Mouse (Mus musculus): ENCODE data around the gene Tfip11.

Gene Tfip11

GRCm38 (mm10) chr5:112325546-112326445 is at the start of gene Tfip11:
Gene Tfip11 (plus strand): TSS chr5:112326358.
- DNase-seq (ENCODE audit: low spot score in 2 of 2): peak; percentile 88 to 94

DNA sequence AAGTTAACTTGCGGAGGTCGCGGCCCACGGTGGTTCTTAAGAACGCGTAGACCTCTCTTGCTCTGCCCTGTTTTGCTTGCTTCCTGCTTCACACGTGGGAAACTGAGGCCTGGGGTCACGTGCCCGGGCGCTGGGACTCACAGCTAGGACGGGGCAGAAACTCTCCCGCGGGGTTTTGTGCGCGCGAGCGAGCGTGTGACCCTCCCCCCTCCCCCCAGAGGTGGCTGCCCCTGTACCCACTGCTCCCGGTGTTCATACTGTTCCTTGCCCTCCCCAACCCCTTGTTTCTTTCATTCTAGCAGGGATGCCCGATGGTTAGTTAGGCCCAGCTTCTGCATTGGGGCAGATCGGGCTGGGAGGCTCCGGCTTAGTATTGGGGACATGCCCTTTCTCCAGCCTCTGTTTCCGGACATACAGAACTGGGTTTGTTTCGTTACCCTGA is 49.2 kb upstream of the Tfip11 start:
- DNase-seq (ENCODE audit: low spot score in 2 of 2): peak in 1 of 2 experiments; percentile 31

- DNase-seq (ENCODE audit: low spot score in 2 of 2): no peak
Observed at GRCm38 (mm10) chr5:112277906-112278470, 48.2 kb upstream of the Tfip11 start.

- DNase-seq (ENCODE audit: low spot score in 2 of 2): no peak
Observed at GRCm38 (mm10) chr5:112279181-112280021, 46.8 kb upstream of the Tfip11 start.

GRCm38 (mm10) chr5:112280151-112280550 is 46.0 kb upstream of the Tfip11 start:
- DNase-seq (ENCODE audit: low spot score in 2 of 2): no peak

DNA sequence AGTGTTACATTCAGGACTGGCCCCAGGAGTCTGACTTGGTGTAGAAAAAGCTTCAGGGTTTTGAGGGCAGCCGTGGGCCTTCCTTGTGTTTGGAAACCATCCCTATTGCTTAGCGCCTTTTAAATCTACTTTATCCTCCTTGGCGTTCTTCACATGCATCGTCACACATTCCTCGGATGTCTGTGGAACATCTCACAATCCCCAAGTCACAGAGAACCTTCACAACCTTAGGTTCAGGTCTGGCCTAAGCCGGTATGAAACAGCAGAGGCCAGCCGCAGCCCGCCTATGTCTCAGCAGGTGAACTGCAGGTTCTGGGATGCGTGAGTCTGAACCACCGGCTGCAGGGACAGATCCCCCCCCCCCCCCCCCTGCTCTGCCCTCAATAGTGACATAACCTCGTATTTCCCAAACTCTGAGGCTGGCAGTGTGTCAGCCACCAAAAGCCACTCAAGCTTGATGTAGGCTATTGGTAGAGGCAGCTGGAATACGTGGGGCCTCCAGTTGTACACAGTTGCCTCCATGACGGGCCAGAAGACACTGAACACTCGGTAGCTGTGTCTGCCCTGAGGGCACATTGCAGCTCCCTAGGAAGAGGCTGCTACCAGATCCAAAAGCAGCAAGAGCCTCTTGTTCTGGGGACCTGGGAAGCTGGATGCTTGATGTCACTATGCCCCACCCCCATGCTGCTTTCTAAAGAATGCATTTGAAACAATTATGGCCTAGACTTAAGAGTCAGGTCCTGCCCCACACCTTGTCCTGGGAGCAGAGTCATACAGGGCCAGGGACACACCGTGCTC is 45.1 kb upstream of the Tfip11 start:
- no peak for DNase-seq (ENCODE audit: low spot score in 2 of 2)

DNA sequence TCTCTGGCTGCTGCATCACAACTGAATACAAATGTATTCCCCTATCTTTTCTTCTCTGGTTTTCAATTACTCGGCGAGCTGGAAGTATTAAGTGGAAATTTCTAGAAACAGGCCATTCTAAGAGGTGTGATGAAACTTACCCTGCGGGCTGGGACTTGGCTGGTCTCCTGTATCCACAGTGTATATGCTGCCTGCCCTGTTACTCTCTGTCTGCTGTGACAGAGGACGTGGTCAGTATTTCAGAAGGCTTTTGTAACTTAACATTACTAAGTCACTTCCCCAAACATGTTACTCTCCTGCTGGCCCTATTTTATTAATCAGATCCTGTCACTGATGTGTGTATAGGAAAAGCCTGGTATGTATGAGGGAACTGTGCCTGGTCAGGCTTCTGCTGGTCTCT is 44.5 kb upstream of the Tfip11 start:
- DNase-seq (ENCODE audit: low spot score in 2 of 2): no peak

- no peak for DNase-seq (ENCODE audit: low spot score in 2 of 2)
Observed at GRCm38 (mm10) chr5:112282123-112282779, 43.9 kb upstream of the Tfip11 start.

DNA sequence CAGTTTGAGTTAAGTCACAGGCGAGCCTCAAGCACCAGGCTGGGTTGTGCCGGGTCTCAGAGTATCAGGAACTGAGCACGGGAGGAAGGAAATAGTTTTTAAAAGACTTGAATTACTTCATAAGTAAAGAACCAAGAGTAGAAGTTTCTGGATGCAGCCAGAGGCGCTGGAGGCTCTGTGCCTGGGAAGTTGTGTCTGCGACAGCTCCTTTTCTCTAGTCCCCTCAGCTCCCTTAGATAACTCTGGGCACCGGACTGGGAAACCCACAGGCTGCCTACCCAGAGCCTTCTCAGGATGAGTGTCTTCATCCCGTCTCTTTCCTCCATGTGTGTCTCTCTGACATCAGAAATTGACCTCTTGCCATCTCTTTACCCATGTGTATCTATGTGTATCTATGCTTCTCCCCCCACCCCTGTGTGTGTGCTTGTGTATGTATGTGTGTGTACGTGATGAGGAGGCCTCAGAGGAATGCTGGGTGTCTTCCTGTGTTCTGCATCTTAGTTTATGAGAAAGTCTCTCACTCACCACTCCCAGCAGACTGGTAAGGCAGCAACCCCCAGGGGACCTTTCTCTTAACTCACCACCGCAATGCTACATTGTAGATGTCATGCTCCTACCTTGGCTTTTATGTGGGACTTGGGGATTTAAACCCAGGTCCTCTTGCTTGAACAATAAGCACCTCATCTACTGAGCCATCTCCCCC is 43.2 kb upstream of the Tfip11 start:
- no peak for DNase-seq (ENCODE audit: low spot score in 2 of 2)

DNA sequence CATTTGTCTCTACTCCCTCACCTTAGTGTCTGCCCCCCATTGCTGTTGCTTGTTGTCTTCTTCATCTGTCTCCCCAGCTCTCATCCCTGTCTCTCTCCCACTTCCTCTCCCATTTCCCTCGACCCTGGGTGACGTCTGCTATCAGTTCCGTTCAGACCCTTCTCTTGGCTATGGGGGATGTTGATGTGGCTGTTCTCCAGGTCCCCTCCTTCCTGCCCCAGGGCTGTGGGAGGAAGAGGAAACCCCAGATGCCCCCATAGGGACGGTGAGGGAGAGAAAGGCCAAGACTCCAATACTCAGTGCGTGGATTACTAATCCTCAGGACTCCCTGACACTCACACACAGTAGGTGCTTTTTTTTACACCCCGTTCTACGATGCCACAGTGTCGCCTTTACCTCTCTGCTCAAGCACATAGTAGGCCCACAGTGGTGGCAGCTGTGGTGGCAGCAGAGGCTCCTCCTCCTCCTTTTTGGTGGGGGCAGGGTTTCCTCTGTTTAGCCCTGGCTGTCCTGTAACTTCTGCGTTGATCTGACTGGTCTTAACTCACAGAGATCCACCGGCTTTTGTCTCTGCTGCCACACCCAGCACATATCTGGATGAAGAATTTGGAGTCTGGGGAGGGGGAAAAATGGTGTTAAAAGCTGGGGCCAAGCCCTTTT is 42.5 kb upstream of the Tfip11 start:
- no peak for DNase-seq (ENCODE audit: low spot score in 2 of 2)

DNA sequence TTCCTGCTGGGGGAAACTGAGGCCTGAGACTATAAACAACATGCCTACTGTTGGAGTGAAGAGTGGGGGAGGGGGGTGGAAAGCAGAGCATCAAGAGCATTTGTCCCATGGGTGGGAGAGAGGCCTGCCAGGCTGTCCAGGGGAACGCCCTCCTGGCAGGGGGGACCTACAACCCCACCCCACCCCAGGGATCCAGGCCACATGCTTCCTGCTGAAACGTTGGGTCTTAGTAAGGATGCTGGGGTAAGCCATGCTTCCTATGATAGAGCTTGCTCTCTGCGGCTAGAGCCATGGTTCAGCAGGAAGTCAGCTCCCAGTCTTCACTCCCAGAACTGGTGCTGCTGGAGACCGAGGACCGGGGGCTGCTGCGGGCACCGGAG is 42.0 kb upstream of the Tfip11 start:
- DNase-seq (ENCODE audit: low spot score in 2 of 2): no peak

- DNase-seq (ENCODE audit: low spot score in 2 of 2): peak; percentile 49 to 53
Observed at GRCm38 (mm10) chr5:112285548-112286085, 40.5 kb upstream of the Tfip11 start.

GRCm38 (mm10) chr5:112286608-112286983 is 39.6 kb upstream of the Tfip11 start:
- DNase-seq (ENCODE audit: low spot score in 2 of 2): peak in 1 of 2 experiments; percentile 37

DNA sequence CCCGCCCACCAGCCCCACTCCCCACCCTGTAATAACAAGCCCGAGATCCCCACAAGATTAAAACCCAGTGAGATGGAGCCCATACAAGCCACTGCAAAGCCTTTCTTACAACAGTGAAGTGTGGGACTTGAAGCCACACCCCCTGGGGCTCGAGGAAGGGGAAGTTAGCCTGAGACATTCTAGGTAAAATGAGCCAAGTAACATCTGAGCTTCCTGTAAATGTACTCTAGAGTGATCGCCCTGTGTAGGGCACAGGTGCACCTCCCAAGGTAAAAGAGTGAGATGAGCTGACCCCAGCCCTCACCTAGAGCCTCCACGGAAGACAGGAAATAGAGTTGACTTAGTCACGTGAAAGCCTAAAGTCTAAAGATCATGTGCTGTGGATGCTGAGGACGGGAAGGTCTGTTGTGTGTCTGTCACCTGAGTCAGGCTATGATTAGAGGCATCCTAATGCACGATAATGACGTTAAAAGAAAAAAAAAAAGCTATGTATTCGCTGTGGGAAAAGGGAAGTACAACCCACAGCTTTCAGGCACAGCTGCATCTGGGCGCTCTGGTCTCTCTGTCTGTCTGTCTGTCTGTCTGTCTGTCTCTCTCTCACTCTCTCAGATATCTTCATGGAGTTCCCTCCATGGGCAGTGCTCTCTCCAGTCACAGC is 39.0 kb upstream of the Tfip11 start:
- no peak for DNase-seq (ENCODE audit: low spot score in 2 of 2)

DNA sequence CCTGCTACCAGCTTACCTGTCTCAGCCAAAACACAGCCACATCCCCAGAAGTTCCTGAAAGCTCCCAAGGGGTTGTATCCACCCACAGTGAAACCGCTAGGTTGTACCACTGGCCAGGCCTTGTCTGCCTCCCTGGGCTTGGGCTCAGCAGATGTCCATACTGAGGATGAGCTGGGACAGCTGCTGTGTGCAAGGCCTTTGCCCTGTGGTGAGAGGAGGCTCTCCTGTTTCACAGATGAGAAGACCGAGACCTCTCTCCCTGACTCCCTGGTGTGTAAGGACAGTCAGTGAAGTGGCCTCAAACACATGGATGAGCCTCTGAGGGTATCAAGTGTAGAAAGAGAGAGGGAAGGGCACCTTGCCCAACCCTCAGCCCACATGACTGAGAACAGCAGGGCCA is 38.5 kb upstream of the Tfip11 start:
- DNase-seq (ENCODE audit: low spot score in 2 of 2): no peak

GRCm38 (mm10) chr5:112288193-112289141 is 37.7 kb upstream of the Tfip11 start:
- no peak for DNase-seq (ENCODE audit: low spot score in 2 of 2)

DNA sequence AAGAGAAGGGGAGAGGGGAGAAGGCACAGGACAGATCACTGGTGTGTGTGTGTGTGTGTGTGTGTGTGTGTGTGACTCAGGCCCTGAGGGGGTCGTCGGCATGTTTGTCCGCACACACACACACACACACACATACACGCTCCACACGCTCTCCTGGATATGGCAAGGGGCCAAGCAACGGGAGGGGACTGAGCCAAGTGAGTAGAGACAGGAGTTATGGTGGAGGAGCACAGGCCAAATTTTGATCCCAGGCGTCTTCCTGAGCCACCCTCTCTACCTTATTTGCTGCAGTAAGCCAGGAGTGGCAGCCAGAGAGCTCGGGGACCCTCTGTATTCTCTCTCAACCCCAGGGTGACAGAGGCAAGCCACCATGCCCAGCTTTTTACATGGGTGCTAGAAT is 36.9 kb upstream of the Tfip11 start:
- no peak for DNase-seq (ENCODE audit: low spot score in 2 of 2)
